Comparison of ENCODE assay signal across 16 mouse cellular contexts in the genomic region with DNA sequence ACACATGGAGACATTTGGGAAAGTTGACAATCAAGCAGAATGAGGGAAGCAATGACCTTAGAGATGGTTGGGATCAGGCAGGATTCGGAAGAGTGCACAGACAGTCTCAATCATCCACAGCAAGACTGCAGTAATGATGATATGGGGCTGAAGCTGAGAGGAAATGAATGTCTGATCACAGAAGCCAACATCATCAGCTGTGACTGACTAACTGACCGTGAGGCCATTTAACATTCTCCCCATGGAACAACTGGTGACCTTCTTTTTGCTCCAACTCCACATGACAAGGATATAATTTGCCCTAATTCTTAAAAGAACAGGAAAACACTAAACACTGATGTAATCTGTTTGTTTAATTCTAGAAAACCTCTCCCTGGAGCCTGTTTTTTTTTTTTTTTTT.
"Had no signal": no experiment of that assay in that cellular context is flagged by ENCODE, and none has a peak within 500 bp of the region (broad histone marks: within the 10 kb centered on the region; RNA-seq: fewer than 3 reads in every experiment).

No protein-coding gene starts in this region.

- H3K27ac ChIP-seq: limb, embryonic 15.5 days; liver, embryonic 14.5 days; midbrain, embryonic 10.5 days; neural tube, embryonic 15.5 days; stomach, postnatal 0 days had no signal

- H3K9ac ChIP-seq: limb, embryonic 15.5 days; liver, embryonic 14.5 days; neural tube, embryonic 15.5 days had no signal

- H3K36me3 ChIP-seq: limb, embryonic 15.5 days; midbrain, embryonic 10.5 days; neural tube, embryonic 15.5 days had no signal

- H3K4me2 ChIP-seq: limb, embryonic 15.5 days; neural tube, embryonic 15.5 days had no signal

- H3K27me3 ChIP-seq: limb, embryonic 15.5 days; neural tube, embryonic 15.5 days had no signal

- DNase-seq: kidney, adult 8-10 months; kidney, postnatal 25 days; layer of hippocampus, adult 9-11 months; layer of hippocampus, postnatal 36 days; lung, adult 18-20 months; lung, postnatal 14 days; midbrain, embryonic 14.5 days; right cerebral cortex, adult 18-20 months; right cerebral cortex, postnatal 25 days; thymus, postnatal 4 days had no signal

- H3K4me3 ChIP-seq: limb, embryonic 15.5 days; midbrain, embryonic 10.5 days; myocyte; neural tube, embryonic 15.5 days had no signal

- H3K4me1 ChIP-seq: limb, embryonic 15.5 days; midbrain, embryonic 10.5 days; neural tube, embryonic 15.5 days had no signal

- H3K9me3 ChIP-seq: limb, embryonic 15.5 days; midbrain, embryonic 10.5 days; neural tube, embryonic 15.5 days had no signal
